Comparison of ENCODE assay signal across 9 mouse cellular contexts in genomic region chr15:89314107-89314506, GRCm38 (mm10). TPM values are rescaled to one million over a fixed set of nuclear protein-coding genes. Genes with fewer than 3 reads are reported as not detected.
DNase-seq lines count a peak whose midpoint lies in the region; ATAC-seq lines count a peak whose summit lies in the region.
"Had no signal": no experiment of that assay in that cellular context is flagged by ENCODE, and none has a peak within 500 bp of the region (broad histone marks: within the 10 kb centered on the region; RNA-seq: fewer than 3 reads in every experiment).

No protein-coding gene starts in this region.

- 29% methylated on average over 3 of the region's 3 CpGs for WGBS in kidney, embryonic 16.5 days
- 30% methylated on average over 3 of the region's 3 CpGs for WGBS in hindbrain, embryonic 15.5 days
- 27% methylated on average over 3 of the region's 3 CpGs for WGBS in midbrain, embryonic 16.5 days

- no peak for DNase-seq in kidney, adult 8-10 months
- peak; percentile 57 for DNase-seq in brain, adult 2 months (ENCODE audit: low read depth, low spot score)
- no peak for DNase-seq in spleen, postnatal 14 days (ENCODE audit: low spot score in 2 of 2)
- DNase-seq in left cerebral cortex, adult 18-20 months (ENCODE audit: low spot score in 2 of 2): no peak
- DNase-seq in ovary, postnatal 14 days (ENCODE audit: low spot score): no peak

- peaks cover 18% of the 10 kb centered on the region for H3K4me1 ChIP-seq in kidney, embryonic 16.5 days (ENCODE audit: insufficient read depth, low read length)
- H3K4me1 ChIP-seq in hindbrain, embryonic 15.5 days (replicated peaks): peaks cover 52% of the 10 kb centered on the region
- H3K4me1 ChIP-seq in midbrain, embryonic 16.5 days (ENCODE audit: control insufficient read depth, insufficient read depth, low read length): peaks cover 32% of the 10 kb centered on the region

- no peaks in the 10 kb centered on the region for H3K36me3 ChIP-seq in kidney, embryonic 16.5 days (ENCODE audit: insufficient read depth, low read length)
- H3K36me3 ChIP-seq in hindbrain, embryonic 15.5 days: no peaks in the 10 kb centered on the region
- no peaks in the 10 kb centered on the region for H3K36me3 ChIP-seq in midbrain, embryonic 16.5 days (ENCODE audit: control insufficient read depth, insufficient read depth, low read length)

- H3K4me3 ChIP-seq in kidney, embryonic 16.5 days (ENCODE audit: low read length): peak overlapping the region; percentile 81
- H3K4me3 ChIP-seq in hindbrain, embryonic 15.5 days: peak overlapping the region; percentile 99
- peak overlapping the region; percentile 95 for H3K4me3 ChIP-seq in midbrain, embryonic 16.5 days (ENCODE audit: low read depth, low read length)

- no peaks in the 10 kb centered on the region for H3K9me3 ChIP-seq in kidney, embryonic 16.5 days (ENCODE audit: low read length)
- H3K9me3 ChIP-seq in hindbrain, embryonic 15.5 days: no peaks in the 10 kb centered on the region
- no peaks in the 10 kb centered on the region for H3K9me3 ChIP-seq in midbrain, embryonic 16.5 days (replicated peaks; ENCODE audit: control insufficient read depth, low read length, poor library complexity, severe bottlenecking)

- H3K27me3 ChIP-seq in kidney, embryonic 16.5 days (ENCODE audit: insufficient read depth, low read length): no peaks in the 10 kb centered on the region
- no peaks in the 10 kb centered on the region for H3K27me3 ChIP-seq in hindbrain, embryonic 15.5 days
- H3K27me3 ChIP-seq in midbrain, embryonic 16.5 days (ENCODE audit: control insufficient read depth, insufficient read depth, low read depth, low read length): no peaks in the 10 kb centered on the region

- no peak overlapping the region for H3K27ac ChIP-seq in kidney, embryonic 16.5 days (ENCODE audit: low read length)
- H3K27ac ChIP-seq in hindbrain, embryonic 15.5 days (replicated peaks): no peak overlapping the region; the same call in 1 of the 2 replicates
- H3K27ac ChIP-seq in midbrain, embryonic 16.5 days (ENCODE audit: low read length): no peak overlapping the region

- H3K9ac ChIP-seq in kidney, embryonic 16.5 days (replicated peaks; ENCODE audit: low read length): peak overlapping the region; percentile 79
- peak overlapping the region; percentile 96 for H3K9ac ChIP-seq in hindbrain, embryonic 15.5 days
- H3K9ac ChIP-seq in midbrain, embryonic 16.5 days (ENCODE audit: low read depth, low read length): peak overlapping the region; percentile 92

- peak overlapping the region; percentile 89 for H3K4me2 ChIP-seq in kidney, embryonic 16.5 days (replicated peaks; ENCODE audit: low read depth, low read length)
- peak overlapping the region; percentile 94 for H3K4me2 ChIP-seq in hindbrain, embryonic 15.5 days
- H3K4me2 ChIP-seq in midbrain, embryonic 16.5 days (ENCODE audit: low read length): peak overlapping the region; percentile 97

- ATAC-seq in kidney, embryonic 16.5 days (ENCODE audit: low FRiP score, low TSS enrichment): no peak
- no peak for ATAC-seq in hindbrain, embryonic 15.5 days (ENCODE audit: low FRiP score, low read depth)
- peak; percentile 2; the same call in 1 of the 2 replicates for ATAC-seq in midbrain, embryonic 16.5 days

RNA-seq across cellular contexts. Expression of gene Sbf1, which starts 1.0 kb away (rescaled TPM):
- polyA plus RNA-seq in kidney, embryonic 16.5 days (2015; fragmentation: Nextera tagmentation; extraction: Ambion mirVana): 49.3 and 52.0 TPM in 2 replicates
- 96.8 and 102 TPM in 2 replicates for polyA plus RNA-seq in hindbrain, embryonic 15.5 days (2015; fragmentation: Nextera tagmentation; extraction: Ambion mirVana)
- 92.9 and 101 TPM in 2 replicates for polyA plus RNA-seq in midbrain, embryonic 16.5 days (2015; fragmentation: Nextera tagmentation; extraction: Ambion mirVana)
- 100 to 1,000 TPM; 204 to 220 TPM for total RNA-seq in left cerebral cortex, adult 18-20 months (2021)

RNA-seq across cellular contexts. Expression of gene Adm2, which starts 8.4 kb away (rescaled TPM):
- polyA plus RNA-seq in kidney, embryonic 16.5 days (2015; fragmentation: Nextera tagmentation; extraction: Ambion mirVana): 0.98 and 1.5 TPM in 2 replicates
- not detected in 2 replicates for polyA plus RNA-seq in hindbrain, embryonic 15.5 days (2015; fragmentation: Nextera tagmentation; extraction: Ambion mirVana)
- polyA plus RNA-seq in midbrain, embryonic 16.5 days (2015; fragmentation: Nextera tagmentation; extraction: Ambion mirVana): not detected in 2 replicates
- not detected for total RNA-seq in left cerebral cortex, adult 18-20 months (2021)
- total RNA-seq: layer of hippocampus, postnatal 10 days had no signal

RNA-seq across cellular contexts. Expression of gene Miox, which starts 20.1 kb away (rescaled TPM):
- 17.0 and 28.6 TPM in 2 replicates for polyA plus RNA-seq in kidney, embryonic 16.5 days (2015; fragmentation: Nextera tagmentation; extraction: Ambion mirVana)
- not detected in 2 replicates for polyA plus RNA-seq in hindbrain, embryonic 15.5 days (2015; fragmentation: Nextera tagmentation; extraction: Ambion mirVana)
- polyA plus RNA-seq in midbrain, embryonic 16.5 days (2015; fragmentation: Nextera tagmentation; extraction: Ambion mirVana): not detected in 2 replicates
- total RNA-seq in left cerebral cortex, adult 18-20 months (2021): not detected
- total RNA-seq: layer of hippocampus, postnatal 10 days had no signal

RNA-seq across cellular contexts. Expression of gene Lmf2, which starts 41.4 kb away (rescaled TPM):
- polyA plus RNA-seq in kidney, embryonic 16.5 days (2015; fragmentation: Nextera tagmentation; extraction: Ambion mirVana): 68.3 and 79.0 TPM in 2 replicates
- 33.2 and 38.6 TPM in 2 replicates for polyA plus RNA-seq in hindbrain, embryonic 15.5 days (2015; fragmentation: Nextera tagmentation; extraction: Ambion mirVana)
- polyA plus RNA-seq in midbrain, embryonic 16.5 days (2015; fragmentation: Nextera tagmentation; extraction: Ambion mirVana): 29.0 and 34.9 TPM in 2 replicates
- 10 to 100 TPM; 17.8 to 21.2 TPM for total RNA-seq in left cerebral cortex, adult 18-20 months (2021)

RNA-seq across cellular contexts. Expression of gene Ncaph2, which starts 41.4 kb away (rescaled TPM):
- 165 and 175 TPM in 2 replicates for polyA plus RNA-seq in kidney, embryonic 16.5 days (2015; fragmentation: Nextera tagmentation; extraction: Ambion mirVana)
- 113 and 120 TPM in 2 replicates for polyA plus RNA-seq in hindbrain, embryonic 15.5 days (2015; fragmentation: Nextera tagmentation; extraction: Ambion mirVana)
- polyA plus RNA-seq in midbrain, embryonic 16.5 days (2015; fragmentation: Nextera tagmentation; extraction: Ambion mirVana): 116 and 117 TPM in 2 replicates
- 100 to 1,000 TPM; 111 to 119 TPM for total RNA-seq in left cerebral cortex, adult 18-20 months (2021)

Comparison
In these comparisons a context has a peak if more than half of its experiments do, and no peak if none do; other contexts are left out.
1. RNA of gene Miox, which starts 20.1 kb away (polyA plus RNA-seq): 17.0 to 28.6 TPM in kidney, embryonic 16.5 days; not detected in hindbrain, embryonic 15.5 days and not detected in midbrain, embryonic 16.5 days; every median in the first group is over 10 times any median in the second.
2. Peak in every context shown above with its lines, with median percentiles within 50 percentile points of each other: H3K4me2 ChIP-seq, H3K4me3 ChIP-seq and H3K9ac ChIP-seq.